Mouse (Mus musculus): ENCODE results near the gene Scgb1b30. TPM values are rescaled to one million over a fixed set of nuclear protein-coding genes. Genes with fewer than 3 reads are reported as not detected.

The Scgb1b30 gene
- polyA plus RNA-seq (2012; rRNA removed), result not detected in 2 replicates

DNA sequence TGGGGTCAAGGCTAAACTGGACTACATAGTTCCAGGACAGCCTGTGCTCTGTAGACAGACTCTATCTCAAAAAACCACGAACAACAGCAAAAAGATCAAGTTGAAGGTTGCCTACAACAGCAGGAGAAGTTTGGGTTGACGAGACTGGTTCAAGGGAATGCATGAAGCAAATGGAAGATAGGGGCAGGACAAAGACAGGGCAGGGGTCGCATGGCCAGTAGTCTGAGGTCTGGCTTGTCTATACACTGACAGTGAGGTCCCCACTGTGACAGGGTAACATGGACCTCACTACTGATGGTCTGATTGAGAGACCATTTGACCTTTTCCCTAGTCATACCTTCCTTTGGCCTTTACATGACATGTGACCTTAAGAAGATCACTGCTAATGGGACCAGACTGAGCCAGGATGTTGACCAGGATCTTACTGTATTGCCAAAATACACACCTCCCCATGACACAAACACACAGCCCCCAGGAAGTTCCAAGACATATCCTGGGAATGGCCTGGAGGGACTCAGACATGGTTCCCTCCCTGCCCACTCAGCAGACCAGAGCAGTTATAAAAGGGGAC is at the start of gene Scgb1b30:
Gene Scgb1b30, plus strand, starts transcription at position 521 of the 571 bp plus-strand sequence.

DNA sequence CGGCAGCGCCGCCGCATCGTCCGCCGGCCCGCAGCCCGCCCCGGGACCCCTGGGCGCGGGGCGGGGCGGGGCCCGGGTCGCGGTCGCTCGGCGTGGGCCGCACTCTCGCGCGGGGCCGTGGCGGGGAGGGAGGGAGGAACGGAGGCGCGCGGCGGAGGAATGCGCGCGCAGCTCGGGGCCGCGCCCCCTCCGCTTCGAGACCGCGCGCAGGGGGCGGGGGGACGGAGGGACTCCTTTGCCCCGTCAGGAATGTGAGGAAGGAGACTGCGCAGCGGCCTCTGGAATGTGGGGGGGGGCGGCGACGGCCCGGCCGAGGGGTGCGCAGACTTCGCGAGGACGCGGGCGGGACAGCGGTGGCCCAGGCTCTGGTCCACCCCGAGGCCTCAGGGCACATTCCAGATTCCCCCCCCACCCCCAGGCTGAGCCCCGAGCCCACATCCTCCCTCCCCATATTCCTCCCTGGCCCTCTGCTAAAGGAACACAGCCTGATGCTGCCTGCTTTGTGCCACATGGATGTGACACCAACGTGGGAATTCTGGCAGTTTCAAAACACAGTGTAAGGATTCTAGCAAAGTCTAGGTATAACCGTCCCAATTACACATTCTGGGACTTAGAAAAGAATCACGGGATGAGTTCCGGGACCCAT is 38.0 kb downstream of the Scgb1b30 start, which contains the start of gene Wtip:
Gene Wtip, minus strand, starts transcription at position 152 of the 646 bp plus-strand sequence.

Other genes with a start within 250 kb of the Scgb1b30 start
- not detected in 2 replicates for gene Scgb2b26, start 150.4 kb upstream of the Scgb1b30 start, polyA plus RNA-seq (2012; rRNA removed)
- not detected in 2 replicates for gene Scgb2b27, start 81.5 kb upstream of the Scgb1b30 start, polyA plus RNA-seq (2012; rRNA removed)
- gene Scgb1b27, start 73.9 kb upstream of the Scgb1b30 start, polyA plus RNA-seq (2012; rRNA removed), result not detected in 2 replicates
- gene Wtip, start 37.8 kb downstream of the Scgb1b30 start, polyA plus RNA-seq (2012; rRNA removed), result 26.6 and 37.1 TPM in 2 replicates
- gene Uba2, start 74.2 kb downstream of the Scgb1b30 start, polyA plus RNA-seq (2012; rRNA removed), result 194 and 377 TPM in 2 replicates
- 44.8 and 48.6 TPM in 2 replicates for gene Pdcd2l, start 101.2 kb downstream of the Scgb1b30 start, polyA plus RNA-seq (2012; rRNA removed)
- gene Gpi1, start 134.9 kb downstream of the Scgb1b30 start, polyA plus RNA-seq (2012; rRNA removed), result 201 and 291 TPM in 2 replicates
- gene Gm6096, start 155.6 kb downstream of the Scgb1b30 start, polyA plus RNA-seq (2012; rRNA removed), result not detected in 2 replicates
- gene 4931406P16Rik, start 218.1 kb downstream of the Scgb1b30 start, polyA plus RNA-seq (2012; rRNA removed), result 20.6 and 28.1 TPM in 2 replicates